Mouse (Mus musculus) heart, adult 2 months (tissue): Measurements from ENCODE around the gene Srsf2.

Source experiments
- CTCF ChIP-seq: fragments of 200-600 bp; IDR thresholded peaks from 2 replicates; pipeline ENCODE4 v1.8.1; 2022; ENCODE audit warnings: antibody characterized with exemption, mild to moderate bottlenecking, moderate library complexity
- EP300 ChIP-seq: fragments of 200-500 bp; IDR thresholded peaks from 2 replicates; pipeline ENCODE4 v1.6.1; 2011; ENCODE audit warnings: low read depth, low read length, control low read depth; ENCODE audit not compliant: insufficient read depth
- POLR2A ChIP-seq: fragments of 200-500 bp; IDR thresholded peaks from 2 replicates; pipeline ENCODE4 v1.6.1; 2011; ENCODE audit warnings: mild to moderate bottlenecking, low read depth, low read length, control low read depth; ENCODE audit not compliant: insufficient read depth

DNA sequence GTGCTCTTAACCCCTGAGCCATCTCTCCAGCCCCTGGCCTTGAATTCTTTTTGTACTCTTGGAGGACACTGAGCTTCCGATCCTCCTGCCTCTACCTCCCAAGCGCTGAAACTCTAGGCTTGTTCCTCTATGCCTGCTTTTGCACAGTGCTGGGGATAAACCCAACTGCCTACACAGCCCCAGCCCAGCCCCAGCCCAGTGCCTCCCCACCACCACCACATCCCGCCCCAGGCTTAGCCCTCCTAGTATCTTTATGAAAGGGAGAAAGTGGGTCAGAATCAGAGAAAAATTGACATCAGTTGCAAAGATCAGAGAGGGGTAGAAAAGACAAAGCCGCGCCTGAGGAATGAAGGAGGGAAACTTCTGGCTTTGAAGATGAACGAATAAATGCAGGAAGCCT is 31.2 kb upstream of the Srsf2 start:
- no peak for TF ChIP-seq CTCF
- no peak for TF ChIP-seq POLR2A
- no peak for TF ChIP-seq EP300
